Mouse (Mus musculus): ENCODE data around the gene Smim6. TPM values are rescaled to one million over a fixed set of nuclear protein-coding genes. Genes with fewer than 3 reads are reported as not detected.
A peak's percentile ranks its signal among the peaks of the same experiment; 100 is the strongest.

Gene Smim6
- polyA plus RNA-seq (2015; fragmentation: Nextera tagmentation; extraction: Ambion mirVana) = 11.8 and 12.8 TPM in 2 replicates

DNA sequence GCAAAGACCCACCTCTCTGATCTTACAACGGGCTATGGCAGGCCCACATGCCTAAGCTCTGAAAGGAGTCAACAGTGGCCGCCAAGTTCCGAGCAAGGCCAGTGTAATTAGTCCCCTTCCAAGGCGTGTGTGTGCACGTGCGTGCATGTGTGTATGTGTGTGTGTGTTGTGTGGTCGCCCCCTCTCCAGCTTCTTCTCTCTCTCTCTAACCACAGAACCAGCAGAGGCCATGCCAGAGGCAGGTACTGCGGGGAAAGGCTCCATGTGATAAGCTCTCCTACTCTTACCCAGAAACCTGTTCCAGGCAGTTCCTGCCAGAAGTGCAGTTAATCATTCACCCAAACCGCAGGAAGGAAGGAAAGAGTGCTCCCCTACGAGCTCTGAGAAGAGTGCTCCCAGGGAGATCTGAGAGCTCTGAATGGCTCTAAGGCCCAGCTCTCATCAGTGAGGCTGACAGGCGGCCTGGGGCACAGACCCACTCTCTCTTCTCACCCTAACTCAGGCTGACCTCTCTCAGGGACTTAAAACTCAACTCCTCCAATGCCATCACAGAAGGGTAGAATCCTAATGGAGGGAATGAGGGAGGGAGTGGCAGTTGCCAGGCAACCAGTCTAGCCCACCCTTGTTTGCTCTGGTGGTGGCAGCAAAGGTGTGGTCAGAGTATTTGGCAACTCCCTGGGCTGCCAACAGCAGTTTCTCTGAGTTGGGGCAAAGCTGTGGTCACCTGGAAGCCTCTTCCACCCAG is at the start of gene Smim6:
Gene Smim6, plus strand, starts transcription at position 386 of the 745 bp plus-strand sequence.
- Histone ChIP-seq H3K9me3 (ENCODE audit: low read length) (no peaks in the 10 kb centered on the region), H3K4me3 (ENCODE audit: low read length) (0 out of 2 replicates have a peak within 1 kb of the TSS, but pooled peaks have one; percentile 11), H3K27me3 (ENCODE audit: insufficient read depth, low read length) (no peaks in the 10 kb centered on the region), H3K27ac (ENCODE audit: low read length) (peak within 1 kb of the TSS; percentile 80), H3K36me3 (ENCODE audit: insufficient read depth, low read length) (peaks cover 10% of the 10 kb centered on the region; the same call in 1 of the 2 replicates), H3K9ac (replicated peaks; ENCODE audit: low read length) (peak within 1 kb of the TSS; percentile 29; the same call in 1 of the 2 replicates), H3K4me2 (replicated peaks; ENCODE audit: low read depth, low read length) (peak within 1 kb of the TSS; percentile 26; the same call in 1 of the 2 replicates), H3K4me1 (ENCODE audit: insufficient read depth, low read length) (peaks cover 10% of the 10 kb centered on the region; the same call in 1 of the 2 replicates)
- peak; percentile 86 for ATAC-seq (ENCODE audit: low FRiP score, low TSS enrichment)
- 60% methylated on average over 11 of the region's 11 CpGs for WGBS

DNA sequence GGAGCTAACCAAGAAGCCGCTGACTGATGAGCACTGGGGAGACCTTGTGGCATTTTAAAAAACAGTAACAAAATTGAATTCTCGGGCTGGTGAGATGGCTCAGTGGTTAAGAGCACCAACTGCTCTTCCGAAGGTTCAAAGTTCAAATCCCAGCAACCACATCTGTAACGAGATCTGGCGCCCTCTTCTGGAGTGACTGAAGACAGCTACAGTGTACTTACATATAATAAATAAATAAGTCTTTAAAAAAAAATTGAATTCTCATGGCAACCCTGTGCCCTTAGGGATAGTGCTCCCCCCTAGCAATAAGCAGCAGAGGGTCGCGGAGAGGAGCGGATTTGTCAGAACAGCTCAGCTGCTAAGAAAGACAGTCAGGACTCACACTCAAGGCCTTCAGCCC is 47.9 kb upstream of the Smim6 start:
- Histone ChIP-seq H3K9ac (replicated peaks; ENCODE audit: low read length) (no peak overlapping the region), H3K9me3 (ENCODE audit: low read length) (no peaks in the 10 kb centered on the region)
- 85% methylated on average over 8 of the region's 8 CpGs for WGBS

DNA sequence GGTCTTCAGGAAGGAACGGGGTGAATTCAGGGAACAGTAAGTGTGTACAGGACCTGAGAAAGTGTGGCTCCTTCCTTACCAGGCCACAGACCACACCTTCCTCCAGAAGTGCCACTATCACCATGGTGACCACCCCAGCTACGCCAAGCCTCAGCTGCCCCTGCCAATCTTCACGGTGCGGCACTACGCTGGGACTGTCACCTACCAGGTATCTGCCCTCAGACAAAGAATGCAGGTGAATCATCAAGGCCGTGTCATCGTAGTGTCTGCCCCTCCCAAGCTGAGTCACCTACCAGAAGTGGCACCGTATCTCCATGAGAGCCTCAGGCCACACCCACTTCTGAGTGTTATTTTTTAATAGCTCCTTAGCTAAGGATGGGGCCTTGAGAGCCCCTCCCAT is 42.4 kb upstream of the Smim6 start:
- Histone ChIP-seq H3K27ac (ENCODE audit: low read length) (no peak overlapping the region), H3K4me1 (ENCODE audit: insufficient read depth, low read length) (no peaks in the 10 kb centered on the region), H3K4me3 (ENCODE audit: low read length) (no peak overlapping the region), H3K27me3 (ENCODE audit: insufficient read depth, low read length) (no peaks in the 10 kb centered on the region), H3K36me3 (ENCODE audit: insufficient read depth, low read length) (no peaks in the 10 kb centered on the region), H3K9me3 (ENCODE audit: low read length) (no peaks in the 10 kb centered on the region), H3K4me2 (replicated peaks; ENCODE audit: low read depth, low read length) (no peak overlapping the region), H3K9ac (replicated peaks; ENCODE audit: low read length) (no peak overlapping the region)
- WGBS = 72% methylated on average over 8 of the region's 8 CpGs
- ATAC-seq (ENCODE audit: low FRiP score, low TSS enrichment) = no peak

More for the DNA sequence above, 47.9 kb upstream of the Smim6 start:
- ATAC-seq (ENCODE audit: low FRiP score, low TSS enrichment) = no peak
- Histone ChIP-seq H3K4me1 (ENCODE audit: insufficient read depth, low read length) (peaks cover 5% of the 10 kb centered on the region), H3K4me2 (replicated peaks; ENCODE audit: low read depth, low read length) (no peak overlapping the region), H3K36me3 (ENCODE audit: insufficient read depth, low read length) (no peaks in the 10 kb centered on the region), H3K27me3 (ENCODE audit: insufficient read depth, low read length) (peaks cover 20% of the 10 kb centered on the region), H3K4me3 (ENCODE audit: low read length) (no peak overlapping the region), H3K27ac (ENCODE audit: low read length) (no peak overlapping the region)

DNA sequence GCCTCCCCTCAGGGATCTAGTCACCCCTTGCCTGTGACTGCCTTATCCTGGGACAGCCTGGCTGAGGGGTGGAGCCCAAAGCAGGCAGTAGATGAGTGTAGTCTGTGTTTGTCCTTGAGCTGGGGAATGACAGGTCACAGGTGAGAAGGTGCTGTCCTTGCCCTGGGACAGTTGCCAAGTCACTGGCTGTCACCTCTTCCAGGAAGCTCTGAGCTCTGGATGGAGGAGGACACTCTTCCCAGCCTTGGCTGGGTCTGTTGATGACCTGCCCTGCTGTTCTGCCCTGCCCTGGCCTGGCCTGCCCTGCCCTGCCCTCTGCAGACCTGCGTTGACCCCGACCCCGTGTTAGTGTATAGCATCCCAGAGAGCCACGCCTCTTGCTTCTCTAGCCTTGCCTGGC is 39.4 kb upstream of the Smim6 start:
- H3K4me2 ChIP-seq (replicated peaks; ENCODE audit: low read depth, low read length) = no peak overlapping the region
- H3K27ac ChIP-seq (ENCODE audit: low read length) = no peak overlapping the region
- H3K4me3 ChIP-seq (ENCODE audit: low read length) = no peak overlapping the region
- H3K27me3 ChIP-seq (ENCODE audit: insufficient read depth, low read length) = no peaks in the 10 kb centered on the region
- H3K36me3 ChIP-seq (ENCODE audit: insufficient read depth, low read length) = no peaks in the 10 kb centered on the region
- H3K9me3 ChIP-seq (ENCODE audit: low read length) = no peaks in the 10 kb centered on the region
- 53% methylated on average over 4 of the region's 4 CpGs for WGBS
- peaks cover 3% of the 10 kb centered on the region; the same call in 1 of the 2 replicates for H3K4me1 ChIP-seq (ENCODE audit: insufficient read depth, low read length)
- no peak for ATAC-seq (ENCODE audit: low FRiP score, low TSS enrichment)
- H3K9ac ChIP-seq (replicated peaks; ENCODE audit: low read length) = no peak overlapping the region

DNA sequence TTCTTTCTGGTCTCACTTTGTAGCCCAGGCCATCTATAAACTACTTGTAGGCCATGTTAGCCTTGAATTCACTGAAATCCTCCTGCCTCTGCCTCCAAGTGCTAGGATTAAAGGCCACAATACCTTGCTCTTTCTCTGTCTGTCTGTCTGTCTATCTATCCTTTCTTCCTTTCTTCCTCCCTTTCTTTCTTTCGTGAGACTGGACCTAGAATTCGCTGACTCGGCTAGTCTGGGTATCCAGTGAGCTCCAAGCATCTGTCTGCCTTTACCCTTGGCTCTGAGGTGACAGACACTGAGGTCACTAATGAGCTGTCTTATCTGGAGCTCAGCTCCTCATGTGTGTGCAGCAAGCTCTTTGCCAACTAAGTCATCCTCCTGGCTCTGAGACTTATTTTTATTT is 35.9 kb upstream of the Smim6 start:
- H3K4me1 ChIP-seq (ENCODE audit: insufficient read depth, low read length) = peaks cover 3% of the 10 kb centered on the region; the same call in 1 of the 2 replicates
- 88% methylated on average over 3 of the region's 3 CpGs for WGBS
- ATAC-seq (ENCODE audit: low FRiP score, low TSS enrichment) = no peak

DNA sequence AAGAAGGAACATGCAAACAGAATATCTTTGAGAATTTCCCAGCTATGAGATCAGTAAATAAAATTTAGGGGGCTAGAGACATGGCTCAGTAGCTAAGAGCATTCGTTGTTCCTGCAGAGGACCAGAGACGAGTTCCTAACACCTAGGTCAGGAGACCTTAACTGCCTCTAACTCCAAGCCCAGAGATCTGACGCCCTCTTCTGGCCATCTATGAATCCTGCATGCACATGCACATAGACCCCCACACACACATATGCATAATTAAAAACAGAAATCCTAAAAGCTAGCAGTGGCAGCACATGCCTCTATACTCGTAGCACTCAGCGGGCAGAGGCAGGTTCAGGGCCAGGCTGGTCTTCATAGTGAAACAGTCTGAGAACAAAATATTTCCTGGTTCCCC is 35.4 kb upstream of the Smim6 start:
- Histone ChIP-seq H3K9ac (replicated peaks; ENCODE audit: low read length) (no peak overlapping the region), H3K4me1 (ENCODE audit: insufficient read depth, low read length) (peaks cover 3% of the 10 kb centered on the region; the same call in 1 of the 2 replicates), H3K27me3 (ENCODE audit: insufficient read depth, low read length) (no peaks in the 10 kb centered on the region), H3K27ac (ENCODE audit: low read length) (no peak overlapping the region), H3K36me3 (ENCODE audit: insufficient read depth, low read length) (no peaks in the 10 kb centered on the region), H3K4me2 (replicated peaks; ENCODE audit: low read depth, low read length) (no peak overlapping the region), H3K9me3 (ENCODE audit: low read length) (no peaks in the 10 kb centered on the region), H3K4me3 (ENCODE audit: low read length) (no peak overlapping the region)
- ATAC-seq (ENCODE audit: low FRiP score, low TSS enrichment) = no peak
- 84% methylated on average over 5 of the region's 5 CpGs for WGBS

More for the DNA sequence above, 35.9 kb upstream of the Smim6 start:
- Histone ChIP-seq H3K27me3 (ENCODE audit: insufficient read depth, low read length) (no peaks in the 10 kb centered on the region), H3K9me3 (ENCODE audit: low read length) (no peaks in the 10 kb centered on the region), H3K9ac (replicated peaks; ENCODE audit: low read length) (no peak overlapping the region), H3K36me3 (ENCODE audit: insufficient read depth, low read length) (no peaks in the 10 kb centered on the region), H3K27ac (ENCODE audit: low read length) (no peak overlapping the region), H3K4me2 (replicated peaks; ENCODE audit: low read depth, low read length) (no peak overlapping the region), H3K4me3 (ENCODE audit: low read length) (no peak overlapping the region)

DNA sequence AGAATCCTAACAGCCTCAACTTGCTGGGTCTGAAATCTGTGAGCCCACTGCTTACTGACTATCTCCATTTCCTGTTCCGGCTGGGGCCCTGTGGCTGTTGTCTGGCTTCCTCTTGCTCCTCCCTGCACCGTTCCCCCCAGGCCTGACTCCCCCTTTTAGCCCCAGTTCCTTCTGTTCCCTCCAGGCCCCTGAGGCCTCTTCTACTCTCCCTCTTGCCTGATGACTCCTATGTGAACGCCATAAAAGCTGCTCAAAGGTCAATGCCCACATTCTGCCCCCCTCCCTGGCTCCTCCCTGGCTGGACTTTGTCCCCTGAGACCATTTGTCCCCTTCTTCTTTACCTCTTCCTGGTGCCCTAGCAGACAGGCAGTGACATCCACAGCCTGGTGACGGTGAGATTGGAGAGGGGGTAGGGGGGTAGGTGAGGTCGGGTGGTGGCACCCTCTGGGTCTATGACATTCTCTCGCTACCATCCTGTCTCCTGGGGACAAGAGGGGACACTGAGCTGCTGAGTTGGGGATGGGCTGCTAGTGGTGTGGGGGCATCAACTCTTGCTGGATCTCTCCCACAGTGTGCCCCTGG is 34.6 kb upstream of the Smim6 start:
- H3K4me3 ChIP-seq (ENCODE audit: low read length) = 0 out of 2 replicates have a peak overlapping the region, but pooled peaks have one; percentile 1
- H3K9me3 ChIP-seq (ENCODE audit: low read length) = no peaks in the 10 kb centered on the region
- no peak overlapping the region for H3K27ac ChIP-seq (ENCODE audit: low read length)
- H3K9ac ChIP-seq (replicated peaks; ENCODE audit: low read length) = 0 out of 2 replicates have a peak overlapping the region, but pooled peaks have one; percentile 7
- ATAC-seq (ENCODE audit: low FRiP score, low TSS enrichment) = peak; percentile 57
- WGBS = 39% methylated on average over 6 of the region's 6 CpGs
- peak overlapping the region; percentile 19 for H3K4me2 ChIP-seq (replicated peaks; ENCODE audit: low read depth, low read length)
- H3K27me3 ChIP-seq (ENCODE audit: insufficient read depth, low read length) = no peaks in the 10 kb centered on the region
- H3K36me3 ChIP-seq (ENCODE audit: insufficient read depth, low read length) = no peaks in the 10 kb centered on the region
- peaks cover 3% of the 10 kb centered on the region; the same call in 1 of the 2 replicates for H3K4me1 ChIP-seq (ENCODE audit: insufficient read depth, low read length)

DNA sequence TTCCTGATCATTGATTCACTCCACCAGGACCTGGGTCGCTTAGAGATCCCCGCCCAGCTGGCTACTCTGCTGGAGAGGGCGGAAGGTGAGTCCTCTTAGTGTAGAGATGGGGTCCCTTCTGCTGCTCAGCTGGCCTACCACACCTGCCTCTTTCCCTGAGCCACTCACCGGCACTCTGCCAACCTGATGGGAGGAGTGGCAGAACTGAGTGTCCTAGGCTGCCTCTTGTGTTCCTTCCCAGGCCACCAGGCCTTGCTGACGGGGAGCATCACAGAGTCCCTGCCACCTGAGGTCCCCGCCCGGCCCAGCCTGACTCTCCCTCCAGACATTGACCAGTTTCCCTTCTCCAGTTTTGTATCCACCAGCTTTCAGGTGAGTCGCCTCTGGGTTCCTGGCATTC is 33.7 kb upstream of the Smim6 start:
- ATAC-seq (ENCODE audit: low FRiP score, low TSS enrichment) = no peak

DNA sequence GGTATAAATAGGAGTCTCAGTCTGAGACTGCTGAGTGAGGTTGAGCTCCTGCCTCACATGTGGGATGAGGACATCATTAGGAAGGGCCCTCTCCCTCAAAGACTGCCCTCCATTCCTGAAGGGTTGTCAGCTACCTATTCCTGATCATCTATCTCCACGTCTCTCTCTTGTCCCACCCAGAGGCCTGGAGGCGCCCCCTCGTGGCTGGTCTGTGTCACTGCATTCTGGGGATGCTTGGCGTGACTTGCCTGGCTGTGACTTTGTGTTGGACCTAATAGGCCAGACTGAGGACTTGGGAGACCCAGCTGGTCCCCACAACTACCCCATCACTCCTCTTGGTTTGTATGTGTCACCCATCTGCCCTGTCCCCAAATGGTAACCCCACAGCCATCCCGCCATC is 30.8 kb upstream of the Smim6 start:
- no peak overlapping the region for H3K4me3 ChIP-seq (ENCODE audit: low read length)
- WGBS = 32% methylated on average over 5 of the region's 5 CpGs
- H3K4me2 ChIP-seq (replicated peaks; ENCODE audit: low read depth, low read length) = no peak overlapping the region
- no peaks in the 10 kb centered on the region for H3K9me3 ChIP-seq (ENCODE audit: low read length)
- H3K4me1 ChIP-seq (ENCODE audit: insufficient read depth, low read length) = peaks cover 3% of the 10 kb centered on the region; the same call in 1 of the 2 replicates
- H3K9ac ChIP-seq (replicated peaks; ENCODE audit: low read length) = no peak overlapping the region
- H3K36me3 ChIP-seq (ENCODE audit: insufficient read depth, low read length) = no peaks in the 10 kb centered on the region
- ATAC-seq (ENCODE audit: low FRiP score, low TSS enrichment) = no peak
- peaks cover 11% of the 10 kb centered on the region; the same call in 1 of the 2 replicates for H3K27me3 ChIP-seq (ENCODE audit: insufficient read depth, low read length)
- no peak overlapping the region for H3K27ac ChIP-seq (ENCODE audit: low read length)

More for the DNA sequence above, 33.7 kb upstream of the Smim6 start:
- no peak overlapping the region for H3K9ac ChIP-seq (replicated peaks; ENCODE audit: low read length)
- H3K4me1 ChIP-seq (ENCODE audit: insufficient read depth, low read length) = peaks cover 3% of the 10 kb centered on the region; the same call in 1 of the 2 replicates
- H3K4me3 ChIP-seq (ENCODE audit: low read length) = 0 out of 2 replicates have a peak overlapping the region, but pooled peaks have one; percentile 1
- WGBS = 74% methylated on average over 8 of the region's 8 CpGs
- H3K4me2 ChIP-seq (replicated peaks; ENCODE audit: low read depth, low read length) = peak overlapping the region; percentile 19; the same call in 1 of the 2 replicates
- peaks cover 5% of the 10 kb centered on the region; the same call in 1 of the 2 replicates for H3K27me3 ChIP-seq (ENCODE audit: insufficient read depth, low read length)
- H3K27ac ChIP-seq (ENCODE audit: low read length) = no peak overlapping the region
- H3K9me3 ChIP-seq (ENCODE audit: low read length) = no peaks in the 10 kb centered on the region
- H3K36me3 ChIP-seq (ENCODE audit: insufficient read depth, low read length) = no peaks in the 10 kb centered on the region

All from kidney, embryonic 16.5 days (tissue).